Mouse (Mus musculus) gastrocnemius, adult 2 months (tissue): ENCODE measurements around the gene Pde8b. TPM values are rescaled to one million over a fixed set of nuclear protein-coding genes. Genes with fewer than 3 reads are reported as not detected.

ENCODE experiments used
- DNase-seq: peaks from one replicate; pipeline ENCODE4 v3.0.0; 2022
- H3K27ac ChIP-seq: fragments of 200-600 bp; 2 replicates; pipeline ENCODE4 v1.8.1; 2022; ENCODE audit warnings: mild to moderate bottlenecking
- H3K4me3 ChIP-seq: fragments of 200-600 bp; 2 replicates; pipeline ENCODE4 v1.8.1; 2022; ENCODE audit warnings: mild to moderate bottlenecking, moderate library complexity
- CTCF ChIP-seq: fragments of 200-600 bp; IDR thresholded peaks from 2 replicates; pipeline ENCODE4 v1.8.1; 2022; ENCODE audit warnings: antibody characterized with exemption, mild to moderate bottlenecking, moderate library complexity
- intact Hi-C: fragments of 180-260 bp; cut with DNase I; formaldehyde crosslinking; loops from one replicate; pipeline ENCODE4 v1.15.1; 2025
- total RNA-seq, 2 experiments: library from RNA; stranded (reverse); gene quantifications; 2 replicates each; pipeline ENCODE4 v1.2.3; 2021

Pde8b gene
- total RNA-seq, 2 experiments from 2014 or later: 2.0 to 3.3 TPM

DNA sequence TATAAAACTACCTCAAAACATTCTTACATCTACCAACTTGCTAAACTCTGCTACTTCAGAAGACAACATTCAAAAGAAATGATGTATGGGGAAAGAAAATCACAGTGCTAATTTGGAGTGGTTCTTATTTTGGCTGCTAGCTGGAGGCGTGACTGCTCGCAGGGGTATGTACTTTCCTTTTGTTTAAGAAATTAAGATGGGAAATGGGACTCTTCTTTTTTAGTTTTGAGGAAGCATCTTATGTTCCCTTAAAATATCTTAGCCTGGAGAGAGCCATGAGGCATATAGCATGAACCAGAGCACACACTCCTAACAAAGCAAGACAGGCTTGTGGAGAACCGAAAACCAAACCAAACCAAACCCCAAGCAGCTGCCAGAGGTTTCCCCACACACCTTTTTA, 167.5 kb downstream of the Pde8b start:
- intact Hi-C loops: loop anchor here (10.0 kb wide), 1 partner anchor 202 kb away; no protein-coding TSS in a partner anchor
- no peak for DNase-seq
- TF ChIP-seq CTCF: no peak
- peak overlapping the region; percentile 70; the same call in 1 of the 2 replicates for H3K27ac ChIP-seq
- no peak overlapping the region for H3K4me3 ChIP-seq

DNA sequence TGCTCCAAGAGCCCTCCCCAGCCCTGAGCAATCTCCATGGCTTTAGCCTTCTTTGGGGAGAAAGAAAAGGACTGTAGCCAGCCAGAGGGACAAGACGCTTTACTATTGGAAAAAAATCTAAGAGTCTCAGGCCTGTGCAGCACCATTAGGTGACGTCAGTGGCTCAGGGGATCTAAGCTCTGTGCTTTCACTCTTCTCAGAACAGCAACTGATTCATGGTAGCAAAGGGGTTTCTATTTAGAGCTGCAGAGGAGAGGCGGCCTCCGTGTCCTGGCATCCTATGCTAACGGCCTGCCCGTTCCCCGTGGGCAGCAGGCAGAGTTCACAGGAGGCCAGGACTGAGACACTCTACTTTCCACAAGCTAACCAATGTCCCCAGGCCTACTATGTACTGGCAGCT, 169.1 kb downstream of the Pde8b start:
- peak; percentile 53 for DNase-seq
- Histone ChIP-seq H3K27ac (peak overlapping the region; percentile 70), H3K4me3 (no peak overlapping the region)
- no peak for TF ChIP-seq CTCF
- intact Hi-C loops: loop anchor here (10.0 kb wide), 1 partner anchor 204 kb away; no protein-coding TSS in a partner anchor

DNA sequence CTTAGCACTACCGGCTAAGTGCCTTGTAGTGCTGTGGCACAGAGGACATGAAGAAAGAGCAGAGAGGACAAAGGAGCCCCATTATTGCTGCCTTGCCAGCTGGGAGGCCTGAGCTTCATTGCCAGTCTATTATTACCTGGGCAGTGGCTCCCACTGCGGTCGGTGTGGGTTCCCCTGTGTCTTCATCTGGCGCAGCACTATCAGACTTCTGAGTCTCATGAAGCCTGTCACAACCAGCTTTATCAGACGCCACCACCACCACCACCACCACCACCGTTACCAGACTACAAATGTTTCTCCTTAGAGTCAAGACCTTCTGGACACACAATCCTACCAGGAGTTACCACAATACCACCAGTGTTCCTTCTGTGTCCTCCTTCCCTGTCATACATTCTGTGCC, 171.6 kb downstream of the Pde8b start:
- no peak for TF ChIP-seq CTCF
- DNase-seq: no peak
- Histone ChIP-seq H3K27ac (no peak overlapping the region), H3K4me3 (no peak overlapping the region)
- intact Hi-C loops: no loop called here

GRCm38 (mm10) chr13:95077688-95078087, 172.4 kb downstream of the Pde8b start:
- no peak for DNase-seq
- Histone ChIP-seq H3K4me3 (no peak overlapping the region), H3K27ac (no peak overlapping the region)
- TF ChIP-seq CTCF: no peak
- intact Hi-C loops: no loop called here

GRCm38 (mm10) chr13:95076142-95076541, 174.0 kb downstream of the Pde8b start:
- intact Hi-C loops: no loop called here
- no peak overlapping the region for H3K27ac ChIP-seq
- no peak overlapping the region for H3K4me3 ChIP-seq
- no peak for TF ChIP-seq CTCF
- DNase-seq: no peak

- no peak overlapping the region for H3K27ac ChIP-seq
- no peak overlapping the region for H3K4me3 ChIP-seq
- no peak for DNase-seq
- TF ChIP-seq CTCF: no peak
- intact Hi-C loops: no loop called here
Observed at GRCm38 (mm10) chr13:95073445-95074172, 176.5 kb downstream of the Pde8b start.

DNA sequence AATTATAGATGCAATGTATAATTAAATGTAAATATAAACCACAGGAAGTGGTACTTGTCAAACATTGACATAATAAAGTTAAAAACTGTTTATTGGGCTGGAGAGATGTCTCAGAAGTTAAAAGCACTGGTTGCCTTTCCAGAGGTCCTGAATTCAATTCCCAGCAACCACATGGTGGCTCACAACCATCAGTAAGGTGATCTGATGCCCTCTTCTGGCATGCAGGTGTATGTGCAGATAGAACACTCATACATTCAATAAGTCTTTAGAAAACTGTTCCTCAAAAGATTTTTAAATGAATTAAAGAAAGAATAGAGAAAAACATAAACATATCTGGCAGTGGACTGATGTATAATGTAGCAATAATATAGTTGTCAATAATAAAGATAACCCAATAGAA, 179.9 kb downstream of the Pde8b start:
- intact Hi-C loops: no loop called here
- peak; percentile 17; the same call in 1 of the 2 replicates for TF ChIP-seq CTCF

GRCm38 (mm10) chr13:95067854-95068253, 182.3 kb downstream of the Pde8b start:
- H3K4me3 ChIP-seq: no peak overlapping the region
- TF ChIP-seq CTCF: peak; percentile 22; the same call in 1 of the 2 replicates
- intact Hi-C loops: no loop called here
- no peak for DNase-seq
- H3K27ac ChIP-seq: no peak overlapping the region

More for the DNA sequence above, 179.9 kb downstream of the Pde8b start:
- Histone ChIP-seq H3K27ac (no peak overlapping the region), H3K4me3 (no peak overlapping the region)
- DNase-seq: no peak

DNA sequence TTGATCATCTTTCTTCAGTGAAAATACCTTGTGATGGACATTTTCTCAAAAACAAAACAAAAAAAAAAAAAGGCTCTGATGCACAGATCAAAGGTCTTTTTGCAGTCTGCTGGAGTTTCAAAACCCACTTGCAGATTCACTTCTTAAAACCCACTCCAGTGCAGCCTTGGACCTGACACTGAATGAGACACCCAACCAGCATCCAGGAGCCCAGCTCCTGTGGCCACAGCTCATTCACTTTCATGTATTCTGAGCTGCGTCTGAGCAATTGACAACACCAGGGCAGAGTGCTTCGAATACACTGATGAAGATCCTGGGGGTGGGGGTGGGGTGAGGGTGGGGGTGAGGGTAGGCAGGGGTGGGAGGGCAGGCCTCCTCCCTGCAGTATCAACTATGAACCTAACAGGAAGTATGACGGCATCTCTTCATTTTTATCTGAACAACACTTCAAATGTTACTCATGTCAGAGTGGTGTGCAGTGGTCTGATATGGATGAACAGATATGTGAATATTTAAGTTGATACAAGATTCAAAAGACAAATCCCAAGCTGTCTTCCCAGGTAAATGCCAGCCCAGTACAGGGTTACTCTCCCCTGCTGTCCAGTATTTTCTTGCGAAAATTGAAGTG, 186.6 kb downstream of the Pde8b start:
- H3K4me3 ChIP-seq: no peak overlapping the region
- no peak overlapping the region for H3K27ac ChIP-seq
- no peak for DNase-seq
- intact Hi-C loops: no loop called here
- no peak for TF ChIP-seq CTCF

DNA sequence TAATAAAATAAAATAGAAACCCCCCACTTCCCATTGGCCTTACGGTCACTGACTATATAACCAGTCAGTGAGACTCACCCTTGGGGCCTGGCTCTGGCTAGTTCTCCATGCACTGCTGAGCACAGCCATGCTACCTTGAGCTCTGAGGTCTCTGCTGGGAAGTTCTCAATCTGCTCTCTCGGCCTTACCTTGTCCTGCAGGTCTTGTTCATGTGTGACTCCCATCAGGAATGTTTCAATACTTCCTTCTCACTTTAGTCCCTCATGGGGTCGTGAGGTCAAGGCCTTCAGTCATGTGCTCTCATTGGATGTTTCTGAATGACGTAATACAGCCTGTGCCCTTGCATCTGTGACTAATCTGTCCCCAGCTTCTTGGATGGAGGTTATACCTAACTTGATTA, 191.3 kb downstream of the Pde8b start:
- Histone ChIP-seq H3K27ac (no peak overlapping the region), H3K4me3 (no peak overlapping the region)
- no peak for DNase-seq
- intact Hi-C loops: no loop called here
- no peak for TF ChIP-seq CTCF

GRCm38 (mm10) chr13:95056501-95057280, 193.4 kb downstream of the Pde8b start:
- DNase-seq: no peak
- no peak for TF ChIP-seq CTCF
- no peak overlapping the region for H3K4me3 ChIP-seq
- no peak overlapping the region for H3K27ac ChIP-seq
- intact Hi-C loops: no loop called here

GRCm38 (mm10) chr13:95055742-95056388, 194.3 kb downstream of the Pde8b start:
- TF ChIP-seq CTCF: no peak
- Histone ChIP-seq H3K4me3 (no peak overlapping the region), H3K27ac (no peak overlapping the region)
- DNase-seq: no peak
- intact Hi-C loops: no loop called here
